Mouse (Mus musculus) cerebellum, adult 11 months (tissue): ENCODE data around the gene Gm28048.

Source experiments
- DNase-seq: peaks from one replicate; pipeline ENCODE4 v3.0.0; 2022

The Gm28048 gene

DNA sequence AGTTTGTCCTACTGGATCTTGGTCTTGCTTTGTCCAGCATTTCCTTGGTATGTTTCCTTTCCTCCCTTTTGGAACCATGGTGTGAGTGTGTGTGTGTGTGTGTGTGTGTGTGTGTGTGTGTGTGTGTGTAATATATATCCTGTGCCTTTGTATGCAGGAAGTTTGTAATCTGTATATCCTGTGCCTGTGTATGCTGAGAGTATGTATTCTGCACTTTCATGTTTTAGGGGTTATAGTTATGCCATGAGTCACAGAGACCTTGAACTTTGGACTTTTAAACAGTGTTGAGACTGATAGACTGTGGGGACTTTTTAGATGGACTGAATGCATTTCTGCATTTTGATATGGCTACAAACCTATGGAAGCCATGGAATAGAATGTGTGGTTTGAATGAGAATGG is 99.0 kb downstream of the Gm28048 start:
- no peak for DNase-seq

DNA sequence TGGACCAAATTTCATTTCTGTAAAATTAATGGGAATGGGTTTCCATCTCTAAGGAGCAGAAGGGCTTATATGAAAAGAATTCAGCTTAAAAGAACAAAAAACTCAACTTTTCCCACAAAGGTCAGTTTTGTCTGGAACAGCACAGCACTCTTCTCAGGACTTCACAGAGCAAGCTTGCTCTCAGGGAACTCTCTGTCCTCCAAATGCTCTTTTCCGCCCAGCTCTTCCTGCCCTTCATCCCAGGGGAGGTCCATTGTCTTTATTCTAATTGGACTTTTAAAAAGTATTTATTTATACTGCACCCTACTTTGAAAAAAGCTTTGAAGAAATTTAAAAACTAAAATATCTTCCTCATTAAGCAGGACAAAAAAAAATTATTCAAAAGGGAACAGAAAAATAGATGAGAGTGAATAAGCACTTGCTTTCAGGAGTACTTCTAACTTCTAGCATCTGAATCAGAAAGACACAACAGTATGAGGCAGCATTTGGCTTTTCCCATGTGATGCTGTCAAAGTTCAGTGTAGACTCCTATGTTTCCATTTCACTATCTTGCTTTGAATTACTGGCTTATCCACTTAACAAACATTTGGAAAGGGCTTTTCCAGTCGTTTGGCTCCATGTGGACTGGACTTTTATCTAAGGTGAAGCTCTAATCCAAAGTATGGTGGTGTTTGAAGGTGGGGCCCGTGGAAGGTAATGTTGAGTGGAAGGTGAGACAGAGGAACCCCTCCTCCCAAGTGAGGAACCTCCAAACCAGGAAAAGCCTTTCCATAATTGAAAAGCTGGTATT is 101.3 kb downstream of the Gm28048 start:
- DNase-seq, result no peak

DNA sequence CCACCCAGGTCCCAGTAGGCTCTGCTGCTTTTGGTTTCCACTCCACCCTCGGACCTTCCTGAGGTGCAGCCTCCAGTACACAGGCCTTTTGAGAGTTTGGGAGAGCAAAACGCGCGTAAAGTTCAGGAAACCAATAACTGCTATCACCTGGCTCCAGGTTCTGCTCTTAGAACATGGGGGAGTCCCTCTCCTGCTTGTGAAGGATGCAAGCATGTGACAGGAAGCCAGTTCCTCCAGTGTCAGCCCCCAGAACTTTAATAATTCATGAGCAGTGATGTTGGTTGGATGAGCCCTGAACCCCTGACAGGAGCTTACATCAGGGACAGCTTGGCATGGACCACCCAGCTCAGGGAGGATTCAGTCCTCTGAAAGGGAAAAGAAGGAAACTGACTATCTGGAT is 102.2 kb downstream of the Gm28048 start:
- DNase-seq, result no peak

DNA sequence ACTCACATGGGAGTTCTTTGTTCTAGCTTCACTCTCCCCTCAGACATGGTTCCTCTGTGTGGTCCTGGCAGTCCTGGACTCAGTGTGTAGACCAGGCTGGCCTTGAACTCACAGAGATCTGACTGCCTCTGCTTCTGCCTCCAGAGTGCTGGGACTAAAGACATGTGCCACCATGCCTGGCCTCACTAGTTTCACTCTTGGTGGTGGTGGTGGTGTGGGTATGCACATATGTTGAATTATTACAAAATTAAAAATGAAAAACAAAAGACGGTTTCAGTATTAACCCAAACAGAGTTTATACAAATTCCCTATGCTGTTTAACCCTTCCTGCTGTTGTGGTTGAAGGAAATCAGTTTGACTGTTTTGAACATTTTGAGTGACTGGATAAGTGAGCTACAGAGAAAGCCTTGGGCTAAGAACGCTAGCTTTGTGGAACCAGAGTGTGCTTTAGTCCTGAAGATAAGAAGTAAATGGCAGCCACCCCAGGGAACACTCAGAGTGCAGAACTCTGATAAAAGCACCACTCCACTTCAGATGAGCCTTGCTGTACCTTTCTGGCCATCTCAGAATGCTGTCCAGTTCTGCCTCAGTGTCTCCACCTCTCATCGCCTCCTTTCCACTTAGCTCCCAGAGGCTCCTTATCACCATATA is 105.1 kb downstream of the Gm28048 start:
- DNase-seq, result no peak

DNA sequence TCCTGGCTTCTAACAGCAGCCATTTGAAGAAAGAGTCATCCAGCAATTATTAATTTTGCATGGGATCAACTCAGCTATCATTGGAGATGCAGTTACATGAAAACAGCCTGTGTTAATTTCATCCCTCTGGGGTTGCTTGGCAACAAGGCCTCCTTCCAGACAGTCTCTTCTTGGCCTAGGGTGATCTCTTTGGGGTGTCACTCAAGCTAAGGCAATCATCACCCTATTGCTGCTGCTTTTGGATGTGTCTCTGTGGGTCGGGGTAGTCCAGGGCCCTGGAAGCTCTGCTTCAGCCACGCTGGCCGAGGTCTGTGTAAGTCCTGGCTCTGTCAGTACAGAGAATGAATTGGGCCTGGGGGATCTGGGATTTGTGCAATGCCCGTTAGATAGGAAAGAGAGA is 106.6 kb downstream of the Gm28048 start:
- DNase-seq, result no peak

DNA sequence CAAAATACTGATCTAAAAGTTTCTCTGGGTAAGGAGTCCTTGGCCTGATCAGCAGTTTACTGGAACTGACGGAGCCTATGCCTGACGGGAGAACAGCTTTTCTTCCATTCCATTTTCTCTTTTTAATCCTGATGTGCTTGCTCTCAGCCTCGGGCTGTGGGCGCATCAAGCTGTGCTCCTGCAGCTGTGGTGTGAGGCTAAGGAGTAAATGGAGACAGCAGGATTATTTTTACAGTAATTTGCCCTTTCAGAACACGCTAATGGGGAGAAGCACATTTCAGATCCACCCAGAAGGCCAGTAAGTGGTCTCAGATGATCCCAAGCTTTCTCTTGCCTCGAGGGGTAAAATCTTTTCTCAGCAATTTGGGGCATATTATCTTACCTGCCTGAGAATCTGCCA is 107.1 kb downstream of the Gm28048 start:
- no peak for DNase-seq

DNA sequence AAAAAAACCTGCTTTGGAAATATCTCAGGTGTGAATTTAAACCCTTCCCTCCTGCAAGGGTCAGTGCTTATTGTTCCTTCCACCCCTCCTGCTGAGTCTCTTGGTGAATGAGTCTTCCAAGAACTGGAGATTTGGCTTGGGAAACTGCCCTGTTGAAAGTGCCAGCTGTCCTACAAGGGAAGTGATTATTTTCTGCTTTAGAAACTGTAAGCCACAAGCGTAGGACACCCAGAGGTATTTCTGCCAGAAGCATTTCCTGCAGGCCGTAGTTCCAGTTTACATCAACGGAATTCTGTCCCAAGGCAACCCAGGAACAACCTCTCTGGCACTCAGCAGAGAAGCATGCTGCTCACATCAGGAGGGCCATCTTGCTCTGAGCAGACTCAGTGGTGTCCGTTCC is 108.5 kb downstream of the Gm28048 start:
- DNase-seq, result peak; percentile 7

DNA sequence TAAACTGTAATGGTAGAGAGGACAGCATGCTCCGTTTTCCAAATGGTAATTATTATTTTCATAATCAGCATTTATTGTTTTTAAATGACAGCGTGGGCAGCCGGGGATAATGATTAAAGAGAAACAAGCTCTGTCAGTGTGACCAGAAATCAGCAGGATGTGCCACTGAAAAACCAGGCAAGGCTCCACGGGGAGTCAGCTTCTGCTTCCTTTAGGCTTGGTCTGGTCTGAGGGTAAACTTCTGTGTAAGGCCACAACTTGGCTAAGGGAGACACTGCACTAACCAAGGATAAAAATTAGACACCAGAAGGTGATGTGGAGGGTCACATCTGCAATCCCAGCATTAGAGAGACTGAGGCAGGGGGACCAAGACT is 109.6 kb downstream of the Gm28048 start:
- DNase-seq, result no peak

DNA sequence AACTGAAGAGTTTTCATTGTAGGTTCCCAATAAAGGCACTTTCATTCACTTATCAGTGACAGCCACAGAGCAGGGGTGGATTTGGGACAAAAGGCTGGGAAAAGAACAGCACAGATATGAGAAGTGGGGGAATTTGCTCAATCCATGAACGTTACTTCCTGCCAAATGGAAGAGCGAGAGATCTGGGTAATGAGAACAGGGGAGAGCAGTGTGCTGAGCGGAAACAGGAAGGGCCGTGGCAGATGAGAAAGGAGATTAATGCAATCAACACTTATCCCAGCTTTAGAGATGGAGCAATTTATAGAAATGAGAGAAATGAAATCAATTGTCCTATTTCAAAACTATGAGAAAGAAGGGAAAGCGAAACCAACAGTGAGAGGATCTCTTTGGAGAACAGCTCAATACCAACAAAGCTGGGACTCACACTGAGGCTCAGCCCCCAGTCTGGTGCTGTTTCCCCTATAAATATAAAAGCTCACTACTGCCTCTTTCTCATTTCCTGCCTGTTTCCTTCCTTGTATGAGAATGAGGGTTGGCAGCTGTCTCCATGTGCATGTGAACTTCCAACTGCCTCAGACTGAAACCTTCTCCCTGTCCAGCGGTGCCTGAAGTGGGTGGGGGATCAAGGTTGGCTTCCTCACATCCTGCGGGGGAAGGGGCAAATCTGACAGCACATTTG is 110.1 kb downstream of the Gm28048 start:
- no peak for DNase-seq

DNA sequence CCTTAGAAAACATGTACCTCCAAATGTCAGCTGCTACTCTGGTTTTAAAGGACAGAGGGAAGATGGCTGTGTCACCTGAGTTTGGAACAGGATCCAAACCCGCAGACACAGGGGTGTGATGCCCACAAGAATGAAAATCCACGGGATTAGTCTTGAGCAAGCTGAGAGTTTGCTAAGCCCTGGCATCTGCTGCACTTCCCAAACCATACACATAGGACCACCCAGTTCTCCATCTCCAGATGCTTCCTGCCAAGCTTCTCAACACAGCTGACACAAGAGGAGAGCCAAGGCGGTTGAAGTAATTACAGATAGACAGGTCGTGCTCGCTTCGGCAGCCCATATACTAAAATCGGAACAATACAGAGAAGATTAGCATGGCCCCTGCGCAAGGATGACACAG is 113.3 kb downstream of the Gm28048 start:
- no peak for DNase-seq

DNA sequence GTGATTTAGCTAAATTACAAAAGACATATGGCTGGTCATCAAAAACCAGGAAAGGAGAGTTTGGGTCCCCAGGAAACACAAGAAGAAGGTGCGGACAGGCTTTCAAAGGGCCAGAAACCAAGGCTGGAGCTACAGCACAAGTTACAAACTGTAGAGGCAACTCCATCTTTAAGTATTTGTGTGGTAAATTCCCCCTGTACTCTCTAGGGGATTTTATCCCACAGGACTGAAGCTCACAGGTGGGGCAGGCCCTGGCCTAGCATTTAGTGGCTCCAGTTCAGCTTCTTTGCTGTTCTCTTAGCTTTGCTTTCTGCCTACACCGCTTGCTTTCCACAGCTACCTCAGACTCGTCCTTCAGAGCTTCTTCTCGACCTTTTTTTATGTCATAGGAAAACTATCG is 114.2 kb downstream of the Gm28048 start:
- no peak for DNase-seq

DNA sequence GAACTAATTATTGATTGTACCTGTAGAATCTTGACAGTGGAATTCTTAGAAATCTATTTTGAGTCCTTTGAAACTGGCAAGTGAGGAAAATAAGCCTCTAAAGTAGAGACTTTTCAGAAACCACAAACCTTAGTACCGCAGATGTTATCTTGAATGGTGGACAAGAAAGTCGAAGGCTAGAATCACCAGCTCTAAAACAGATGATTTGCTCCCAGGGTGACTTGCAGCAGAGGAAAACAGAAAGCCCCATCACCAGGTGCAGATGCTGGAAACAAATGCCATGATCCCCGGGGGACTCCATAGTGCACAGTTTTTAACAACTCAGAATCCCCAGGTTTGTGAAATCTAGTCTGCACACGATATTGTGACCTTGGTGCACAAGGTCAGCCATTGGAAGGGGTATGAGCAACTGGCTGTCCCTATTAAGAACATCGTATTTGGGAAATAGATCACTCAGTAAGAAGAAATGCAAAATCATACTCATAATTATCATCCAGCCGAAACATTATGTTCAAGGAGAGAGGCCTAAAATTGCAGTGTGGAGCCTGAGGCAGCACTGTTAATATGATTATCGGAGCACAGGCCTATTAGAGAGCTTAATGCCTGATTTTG is 116.1 kb downstream of the Gm28048 start:
- DNase-seq, result no peak

DNA sequence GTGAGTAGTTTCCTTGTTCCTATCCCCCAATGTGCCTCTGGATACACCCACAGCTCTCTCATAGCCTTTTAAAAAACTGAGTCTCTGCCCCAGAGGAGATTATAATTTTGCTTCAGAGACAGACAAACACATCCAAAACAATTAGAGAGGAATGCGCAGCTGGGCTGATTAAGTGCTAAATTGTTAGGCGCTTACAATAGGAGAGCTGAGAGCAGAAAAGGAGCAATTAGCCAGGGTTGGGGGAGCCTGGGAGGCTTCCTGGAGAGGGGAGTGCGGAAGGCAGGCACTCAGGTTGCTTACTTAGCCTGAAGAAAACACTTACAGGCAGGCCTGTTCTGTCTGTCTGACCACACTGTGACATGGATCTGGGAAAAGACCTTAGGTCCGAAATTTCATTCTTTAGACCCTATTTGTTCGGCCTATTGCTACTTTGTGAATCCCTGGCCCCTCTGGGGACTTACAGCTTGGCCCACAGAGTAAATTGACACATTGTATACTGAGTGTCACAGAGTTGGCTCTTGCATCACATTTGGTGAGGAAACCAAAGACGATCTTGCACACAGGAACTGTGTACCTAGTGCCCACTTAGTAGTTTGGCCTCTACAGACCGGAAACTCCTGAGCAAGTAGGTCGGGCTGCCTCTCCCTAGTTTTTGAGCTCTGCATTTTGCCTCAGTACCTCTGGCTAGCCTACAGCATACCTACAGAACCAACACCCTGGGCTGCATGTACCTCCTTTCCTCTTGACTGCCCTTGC is 117.4 kb downstream of the Gm28048 start:
- DNase-seq, result no peak

DNA sequence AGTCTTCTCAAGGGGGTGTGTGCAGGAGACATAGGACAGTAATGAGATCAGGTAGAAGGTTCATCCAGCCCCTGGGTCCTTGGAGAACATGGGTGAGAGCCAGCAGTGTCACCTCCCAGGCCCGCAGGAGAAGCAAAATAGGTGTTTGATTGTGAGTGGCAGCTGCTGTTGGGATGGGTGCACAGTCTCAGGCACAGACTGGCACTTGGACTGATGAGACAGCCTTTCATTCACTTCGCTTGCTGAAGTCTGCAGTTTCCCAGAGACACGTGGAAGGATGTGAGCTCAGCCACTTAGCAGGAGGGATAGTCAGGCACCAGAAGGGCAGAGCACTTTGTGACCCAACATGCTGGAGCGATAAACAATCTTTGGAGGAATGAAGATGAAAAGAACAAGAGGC is 118.3 kb downstream of the Gm28048 start:
- no peak for DNase-seq

DNA sequence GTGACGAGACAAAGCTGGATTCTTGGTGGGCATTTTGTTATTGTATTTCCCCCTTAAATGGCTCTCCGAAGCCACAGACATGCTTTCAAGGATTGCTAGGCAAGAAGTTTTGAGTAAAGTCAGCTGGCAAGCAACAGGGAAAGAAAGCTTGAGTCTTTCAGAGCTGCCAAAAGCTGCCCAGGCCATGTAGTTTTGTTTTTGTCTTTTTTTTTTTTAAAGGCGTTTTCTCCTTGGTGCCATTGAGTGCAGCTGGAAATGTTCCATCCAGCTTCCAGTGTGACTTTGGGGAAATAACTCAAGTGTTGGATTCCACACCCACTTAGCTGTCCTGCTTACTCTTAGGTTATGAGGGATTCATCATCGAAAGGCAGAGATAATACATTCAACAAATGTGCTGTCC is 120.6 kb downstream of the Gm28048 start:
- no peak for DNase-seq

DNA sequence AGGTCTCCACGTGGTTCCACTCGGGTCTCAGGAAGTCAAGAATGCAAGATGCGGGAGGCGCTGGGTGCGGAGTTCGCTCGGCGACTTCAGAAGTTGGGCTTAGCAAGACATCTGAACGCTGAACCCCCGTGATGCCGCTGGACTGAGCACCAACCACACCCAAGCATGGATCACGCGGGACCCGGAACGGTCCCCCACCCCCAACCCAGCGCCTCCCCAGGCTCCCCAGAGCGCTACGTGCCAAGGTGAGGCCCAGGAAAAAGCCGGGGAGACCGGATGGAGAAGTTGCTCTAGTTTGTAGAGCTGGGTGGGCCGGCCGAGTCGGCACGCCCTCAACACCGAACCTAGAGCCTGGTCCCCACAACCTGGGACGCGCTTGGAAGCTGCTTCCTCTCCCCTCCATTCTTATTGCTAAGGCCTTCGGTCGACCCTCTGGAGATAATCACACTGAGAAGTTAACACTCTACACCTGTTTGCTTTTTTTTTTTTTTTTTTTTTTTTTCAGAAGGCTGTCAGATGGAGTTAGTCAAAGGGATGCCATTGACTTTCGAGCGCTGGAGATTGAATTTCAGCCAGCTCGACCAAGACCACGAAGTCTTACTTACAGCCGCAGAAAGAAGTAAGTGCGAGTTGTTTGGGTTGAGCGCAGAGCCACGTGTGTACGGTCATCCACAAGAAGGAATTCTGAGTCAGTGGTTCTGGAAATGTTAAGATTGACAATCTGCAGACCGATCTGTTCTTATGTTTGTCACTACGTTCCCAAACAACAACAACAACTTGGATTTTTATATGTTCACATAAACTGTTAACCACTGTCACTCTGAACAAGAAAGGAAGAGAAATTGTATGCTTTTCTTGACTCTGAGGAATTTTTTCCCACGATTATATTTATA is 121.3 kb downstream of the Gm28048 start, which contains the start of gene B3gnt2:
Gene B3gnt2, minus strand, starts transcription at position 627 of the 893 bp plus-strand sequence.
- DNase-seq, result no peak

DNA sequence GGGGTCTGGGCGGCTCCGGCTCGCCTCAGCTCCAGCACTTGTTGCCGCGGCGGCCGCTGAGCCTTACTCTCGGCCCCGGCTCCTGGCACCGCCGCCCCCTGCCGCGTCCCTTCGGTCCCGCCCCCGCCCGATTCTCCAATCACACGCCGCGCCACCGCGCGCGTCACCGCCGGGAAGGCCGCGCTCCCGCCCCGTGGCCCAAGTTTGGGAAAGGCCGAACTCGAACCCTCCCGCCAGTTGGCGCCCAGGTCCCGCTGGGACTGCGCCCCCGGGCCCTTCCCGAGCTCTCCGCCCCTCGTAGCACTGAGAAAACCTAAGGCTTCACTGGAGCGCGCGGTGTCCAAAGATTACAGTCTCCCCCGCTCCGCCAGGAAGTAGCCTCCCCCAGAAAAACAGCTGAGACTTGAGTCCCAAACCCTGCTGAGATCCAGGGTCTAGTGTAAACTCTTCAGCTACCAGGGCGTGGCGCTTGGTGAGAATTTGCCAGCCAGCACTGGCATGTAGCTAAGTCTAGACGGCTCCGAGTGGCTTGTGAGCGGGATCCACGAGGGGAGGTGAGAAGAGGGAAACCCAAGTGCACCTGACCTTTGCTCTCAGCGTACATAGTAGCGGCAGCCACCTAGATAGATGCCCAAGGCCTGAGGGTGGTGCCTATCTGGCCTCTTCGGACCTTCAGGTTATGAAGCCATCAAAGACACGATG is 122.1 kb downstream of the Gm28048 start:
- no peak for DNase-seq

DNA sequence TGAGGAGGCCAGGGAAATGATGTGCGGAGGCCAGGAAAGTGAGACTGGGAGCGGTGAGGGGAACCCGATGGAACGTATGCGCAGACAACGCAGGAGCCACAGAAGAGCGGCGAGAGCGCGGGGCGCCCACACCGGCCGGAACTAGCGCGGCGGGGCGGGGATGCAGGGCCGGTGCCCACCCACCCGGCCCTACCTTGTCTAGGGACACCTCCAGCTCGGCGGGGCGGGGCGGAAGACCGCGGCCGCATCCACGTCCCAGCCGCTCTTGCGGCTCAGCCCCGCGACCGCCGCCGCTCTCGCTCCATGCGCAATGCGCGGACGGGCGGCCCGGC is 122.6 kb downstream of the Gm28048 start:
- no peak for DNase-seq

DNA sequence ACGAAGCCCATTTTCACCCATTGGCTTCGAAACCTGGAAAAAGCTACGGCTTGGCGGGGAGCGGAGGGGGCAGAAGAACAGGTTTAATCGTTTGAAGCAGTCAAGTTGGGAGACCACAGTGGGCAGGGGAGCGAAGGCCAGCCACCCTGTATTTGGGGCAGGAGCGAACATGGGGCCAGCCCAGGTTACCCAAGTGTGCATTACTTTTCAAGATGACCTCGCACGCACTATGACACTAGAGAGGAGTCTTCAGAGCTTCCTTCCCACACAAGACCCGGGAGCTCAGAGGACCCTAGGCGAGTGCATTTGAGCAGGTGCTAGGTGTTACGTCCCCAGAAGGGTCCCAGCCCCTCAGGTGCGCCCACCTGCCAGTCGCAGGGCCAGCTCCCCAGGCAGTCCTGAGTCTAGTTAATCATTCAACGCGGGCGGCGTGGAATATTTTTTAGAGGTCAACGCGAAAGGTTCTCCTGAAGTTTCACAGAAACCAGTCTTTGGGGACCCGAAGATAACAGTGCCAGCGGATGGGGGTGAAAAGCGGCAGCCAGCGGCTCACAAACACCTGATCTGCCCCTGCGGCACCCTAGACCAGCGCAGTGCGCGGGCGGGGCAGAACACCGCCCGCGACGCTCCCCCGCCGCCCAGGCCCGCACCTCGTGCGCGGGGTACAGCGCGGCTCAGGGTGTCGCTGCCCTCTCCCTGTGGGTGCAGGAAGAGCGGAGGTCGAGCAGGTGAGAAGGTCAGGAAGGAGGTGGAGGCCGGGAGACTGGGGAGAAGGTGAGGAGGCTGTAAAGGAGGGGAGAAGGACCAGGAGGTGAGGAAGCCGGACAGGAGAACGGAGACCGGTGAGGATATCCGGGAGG is 123.2 kb downstream of the Gm28048 start:
- DNase-seq, result no peak

DNA sequence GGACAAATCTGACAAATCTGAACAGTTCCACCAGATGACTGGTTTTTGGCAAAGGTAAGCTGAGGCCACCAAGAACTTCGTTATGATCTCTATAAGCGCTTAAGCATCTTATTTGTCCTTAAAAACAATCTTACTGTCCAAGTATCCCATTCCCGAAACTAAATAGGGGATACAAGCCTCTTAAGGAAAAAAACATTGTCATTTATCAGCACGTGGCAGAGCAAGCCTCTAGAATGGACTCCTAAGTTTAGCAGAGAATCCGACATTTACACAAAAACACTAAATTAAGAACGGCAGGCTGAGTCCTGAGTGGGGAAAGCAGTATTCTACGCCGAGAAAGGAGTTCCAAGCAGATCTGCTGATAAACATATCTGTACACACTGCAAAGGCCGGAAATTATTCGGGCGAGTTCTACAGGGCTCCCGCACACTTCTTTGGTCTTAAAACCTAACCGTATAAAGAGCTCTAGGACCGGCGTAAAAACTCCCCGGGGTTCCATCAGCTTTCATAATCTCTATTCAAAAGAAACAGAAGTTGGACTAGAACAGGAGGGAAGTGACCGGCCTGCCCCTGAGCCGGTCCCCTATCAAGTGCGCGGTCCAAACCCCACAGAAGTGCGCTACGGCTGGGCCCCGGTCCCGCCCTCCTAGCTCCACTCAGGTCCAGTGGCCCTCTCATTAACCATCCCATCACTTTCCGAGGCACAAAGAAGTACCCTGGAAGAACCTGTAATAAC is 124.0 kb downstream of the Gm28048 start:
- DNase-seq, result no peak
